Mouse (Mus musculus) heart, embryonic 14.5 days (tissue): ENCODE measurements around the gene Fos. TPM values are rescaled to one million over a fixed set of nuclear protein-coding genes. Genes with fewer than 3 reads are reported as not detected.

Experiments
- ATAC-seq: fragments of 200-750 bp; cut with Nextera tagmentation; 2 replicates; pipeline ENCODE4 v1.8.0; 2017; ENCODE audit warnings: low read depth, moderate TSS enrichment; ENCODE audit not compliant: insufficient number of reproducible peaks, insufficient read depth, low FRiP score
- H3K27ac ChIP-seq, 2 experiments: fragments of 200-500 bp in 1 of 2; fragments of 300-500 bp in 1 of 2; sonication (generic) in 1 of 2; replicated peaks in 1 of 2; 2 replicates each; pipeline ENCODE4 v1.5.1; 2012 to 2014; ENCODE audit warnings: low read depth in 2 of 2, low read length in 2 of 2, control low read depth in 1 of 2, mild to moderate bottlenecking in 1 of 2, mixed read lengths in 1 of 2; ENCODE audit not compliant: control insufficient read depth in 1 of 2, insufficient read depth in 1 of 2
- H3K27me3 ChIP-seq: fragments of 300-500 bp; sonication (generic); 2 replicates; pipeline ENCODE4 v1.6.1; 2014; ENCODE audit warnings: mild to moderate bottlenecking, low read length, control low read depth; ENCODE audit not compliant: control insufficient read depth, insufficient read depth
- H3K36me3 ChIP-seq: fragments of 300-500 bp; sonication (generic); 2 replicates; pipeline ENCODE4 v1.6.1; 2014; ENCODE audit warnings: mild to moderate bottlenecking, control low read depth, low read length, mixed read lengths; ENCODE audit not compliant: control insufficient read depth, insufficient read depth
- H3K4me1 ChIP-seq, 2 experiments: fragments of 200-500 bp in 1 of 2; fragments of 300-500 bp in 1 of 2; sonication (generic) in 1 of 2; 2 replicates each; pipeline ENCODE4 v1.6.1; 2012 to 2014; ENCODE audit warnings: low read length in 2 of 2, control low read depth in 1 of 2, mixed read lengths in 1 of 2; ENCODE audit not compliant: control insufficient read depth in 2 of 2, insufficient read depth in 2 of 2
- H3K4me2 ChIP-seq: fragments of 300-500 bp; sonication (generic); 2 replicates; pipeline ENCODE4 v1.6.1; 2014; ENCODE audit warnings: mild to moderate bottlenecking, low read length
- H3K4me3 ChIP-seq, 2 experiments: fragments of 200-500 bp in 1 of 2; fragments of 300-500 bp in 1 of 2; sonication (generic) in 1 of 2; 2 replicates each; pipeline ENCODE4 v1.5.1; 2012 to 2014; ENCODE audit warnings: low read length in 2 of 2, mild to moderate bottlenecking in 2 of 2, control low read depth in 1 of 2, low read depth in 1 of 2, moderate library complexity in 1 of 2; ENCODE audit not compliant: control insufficient read depth in 1 of 2, insufficient read depth in 1 of 2
- H3K9ac ChIP-seq: fragments of 300-500 bp; sonication (generic); 2 replicates; pipeline ENCODE4 v1.6.1; 2014; ENCODE audit warnings: mild to moderate bottlenecking, low read length
- H3K9me3 ChIP-seq: fragments of 300-500 bp; sonication (generic); 2 replicates; pipeline ENCODE4 v1.6.1; 2016; ENCODE audit warnings: low read length, control low read depth; ENCODE audit not compliant: control insufficient read depth
- WGBS: fragments of 180-500 bp; shearing (Covaris S2); extraction: QIAGEN DNeasy Blood & Tissue Kit; methylation state at CpG from one replicate; pipeline ENCODE4 v1.1.7; 2014; 5-methylcytosine and 5-hydroxymethylcytosine counted together
- polyA plus RNA-seq: library from polyadenylated mRNA; unstranded; fragments of >200 nt; fragmentation: Nextera tagmentation; extraction: Ambion mirVana; gene quantifications from 2 replicates; pipeline ENCODE4 v1.2.1, GENCODE M21; 2014

Gene Fos
- polyA plus RNA-seq, 1 experiment from 2014 or later, result 3.8 TPM

GRCm38 (mm10) chr12:85434526-85434925 lies 39.2 kb upstream of the Fos start:
- no peak for ATAC-seq
- no peaks in the 10 kb centered on the region for H3K27me3 ChIP-seq
- no peak overlapping the region for H3K4me2 ChIP-seq
- H3K9me3 ChIP-seq, result no peaks in the 10 kb centered on the region
- no peaks in the 10 kb centered on the region for H3K36me3 ChIP-seq
- H3K27ac ChIP-seq, result peak overlapping the region in 1 of 2 experiments; percentile 37; a peak in 1 of 4 replicates
- H3K9ac ChIP-seq, result no peak overlapping the region; the same call in 1 of the 2 replicates
- WGBS, result 73% methylated on average over 5 of the region's 5 CpGs
- no peak overlapping the region for H3K4me3 ChIP-seq
- peaks cover 38 to 58% of the 10 kb centered on the region in 2 experiments for H3K4me1 ChIP-seq

DNA sequence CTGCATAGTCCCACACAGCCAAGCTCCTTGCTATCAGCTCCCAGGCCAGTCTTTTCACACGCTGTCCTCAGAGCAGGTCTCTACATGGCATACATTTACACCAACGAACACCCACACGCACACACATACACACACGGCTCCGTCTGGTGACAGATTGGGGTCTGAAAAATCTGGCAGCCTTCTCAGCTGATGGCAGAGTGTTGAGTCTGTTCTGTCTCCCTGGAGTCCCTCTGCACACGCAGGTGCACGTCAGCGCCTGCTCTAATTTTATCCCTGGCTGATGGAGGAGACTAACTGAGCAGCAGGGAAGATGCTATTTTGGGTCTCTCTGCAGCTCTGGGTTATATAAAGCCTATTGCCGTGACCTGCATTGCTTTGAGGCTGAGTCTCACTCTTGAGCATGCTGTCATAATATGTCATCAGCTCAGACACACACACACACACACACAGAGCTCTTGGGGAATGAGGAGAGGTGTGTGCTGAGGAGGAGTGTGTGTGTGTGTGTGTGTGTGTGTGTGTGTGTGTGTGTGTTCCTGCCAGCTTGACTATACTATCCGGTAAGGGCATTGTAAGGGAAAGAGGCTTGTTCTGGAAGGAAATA lies 37.6 kb upstream of the Fos start:
- WGBS, result 10% methylated on average over 10 of the region's 10 CpGs
- peak overlapping the region; percentile 55 for H3K4me2 ChIP-seq
- no peaks in the 10 kb centered on the region for H3K9me3 ChIP-seq
- ATAC-seq, result peak; percentile 94
- peak overlapping the region; percentile 60 for H3K9ac ChIP-seq
- peak overlapping the region; percentile 3 to 8; a peak in 3 of 4 replicates for H3K4me3 ChIP-seq
- H3K27ac ChIP-seq, result peak overlapping the region; percentile 87 to 96
- no peaks in the 10 kb centered on the region for H3K27me3 ChIP-seq
- peaks cover 33 to 49% of the 10 kb centered on the region in 2 experiments for H3K4me1 ChIP-seq
- no peaks in the 10 kb centered on the region for H3K36me3 ChIP-seq

DNA sequence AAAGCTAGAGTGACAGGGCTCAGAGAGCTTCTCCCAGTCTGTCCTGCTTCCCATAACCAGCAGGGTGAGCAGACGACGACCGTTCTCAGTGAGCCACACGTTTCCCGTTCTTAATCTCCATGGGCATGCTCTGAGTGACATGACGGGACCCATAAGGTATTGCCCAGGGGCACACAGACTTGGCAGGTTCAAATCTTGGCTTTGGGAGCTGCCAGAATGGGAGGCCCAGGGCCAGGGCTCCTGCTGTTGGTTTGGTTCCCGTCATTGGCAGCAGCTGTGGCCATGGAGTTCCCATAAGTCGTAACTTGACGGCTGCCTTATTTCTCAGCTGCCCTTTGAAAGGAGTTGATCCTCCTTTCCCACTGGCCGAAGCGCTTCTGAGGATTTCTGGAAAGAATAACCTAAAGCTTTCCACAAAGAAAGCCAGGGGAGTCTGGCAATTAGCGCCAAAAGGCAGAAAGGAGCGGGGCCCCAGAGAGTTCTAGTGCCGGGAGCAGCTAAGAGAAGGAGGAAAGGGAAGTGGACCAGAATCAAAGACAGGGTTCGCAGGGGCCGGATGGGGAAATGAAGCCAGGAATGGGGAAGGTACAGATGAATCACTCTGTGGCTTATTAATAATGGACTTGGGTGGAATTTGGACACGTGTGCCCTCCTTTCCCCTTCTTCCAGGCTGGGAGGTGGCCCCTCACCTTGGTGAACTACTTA lies 36.4 kb upstream of the Fos start:
- Histone ChIP-seq H3K27ac (peak overlapping the region; percentile 87), H3K27me3 (no peaks in the 10 kb centered on the region), H3K4me2 (no peak overlapping the region), H3K4me1 (peaks cover 33 to 49% of the 10 kb centered on the region in 2 experiments), H3K4me3 (no peak overlapping the region), H3K9ac (no peak overlapping the region; the same call in 1 of the 2 replicates), H3K9me3 (no peaks in the 10 kb centered on the region), H3K36me3 (no peaks in the 10 kb centered on the region)
- ATAC-seq, result no peak
- WGBS, result 47% methylated on average over 17 of the region's 17 CpGs

DNA sequence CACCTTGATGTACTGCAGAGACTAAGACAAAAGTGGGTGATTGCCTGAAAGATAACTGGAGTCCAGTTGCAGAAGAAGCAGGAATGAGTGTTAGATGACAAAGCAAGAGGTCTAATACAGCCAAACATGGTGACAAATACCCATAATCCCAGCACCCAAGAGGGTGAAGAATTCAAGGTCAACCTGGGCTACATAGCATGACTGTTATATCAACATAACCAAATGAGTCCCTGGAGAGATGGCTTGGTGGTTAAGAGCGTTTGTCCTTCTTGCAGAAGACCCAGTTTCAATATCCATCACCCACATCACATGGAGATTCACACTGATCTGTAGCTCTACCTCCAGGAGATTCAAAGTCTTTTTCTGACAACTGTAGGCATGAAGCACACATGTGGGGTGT lies 30.2 kb upstream of the Fos start:
- H3K9me3 ChIP-seq, result no peaks in the 10 kb centered on the region
- 81% methylated on average over 1 of the region's 1 CpGs for WGBS
- no peaks in the 10 kb centered on the region for H3K36me3 ChIP-seq
- H3K27me3 ChIP-seq, result no peaks in the 10 kb centered on the region
- H3K27ac ChIP-seq, result no peak overlapping the region
- H3K9ac ChIP-seq, result no peak overlapping the region
- peaks cover 6 to 14% of the 10 kb centered on the region in 2 experiments for H3K4me1 ChIP-seq
- no peak overlapping the region for H3K4me3 ChIP-seq
- ATAC-seq, result no peak
- no peak overlapping the region for H3K4me2 ChIP-seq

- Histone ChIP-seq H3K4me2 (peak overlapping the region; percentile 54), H3K27me3 (no peaks in the 10 kb centered on the region), H3K36me3 (no peaks in the 10 kb centered on the region), H3K4me1 (peaks cover 6 to 14% of the 10 kb centered on the region in 2 experiments), H3K9me3 (no peaks in the 10 kb centered on the region), H3K9ac (no peak overlapping the region), H3K4me3 (no peak overlapping the region), H3K27ac (peak overlapping the region; percentile 46 to 59; a peak in 3 of 4 replicates)
- 34% methylated on average over 6 of the region's 6 CpGs for WGBS
- no peak for ATAC-seq
Measured at GRCm38 (mm10) chr12:85444646-85445045, 29.0 kb upstream of the Fos start.

DNA sequence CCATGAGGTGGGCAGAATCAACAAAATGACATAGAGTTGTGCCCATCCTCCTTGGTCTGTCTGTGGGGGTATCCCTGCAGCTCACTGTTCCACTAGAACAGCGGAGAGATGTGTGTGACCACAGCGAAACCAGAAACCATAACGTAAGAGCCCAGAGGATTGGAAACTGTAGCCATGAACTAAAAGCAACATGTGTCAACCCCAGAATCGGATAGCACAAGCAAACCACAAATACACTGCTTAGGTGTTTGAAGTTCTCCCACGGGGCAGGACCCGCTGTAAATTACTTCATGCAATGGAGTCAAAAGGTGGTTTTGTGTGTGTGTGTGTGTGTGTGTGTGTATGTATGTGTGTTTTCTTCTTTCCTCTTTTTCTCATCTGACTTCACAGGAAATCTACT lies 26.7 kb upstream of the Fos start:
- Histone ChIP-seq H3K9ac (no peak overlapping the region), H3K4me3 (no peak overlapping the region), H3K27ac (no peak overlapping the region), H3K27me3 (no peaks in the 10 kb centered on the region), H3K4me1 (peaks cover 14 to 21% of the 10 kb centered on the region in 2 experiments), H3K9me3 (no peaks in the 10 kb centered on the region), H3K36me3 (no peaks in the 10 kb centered on the region), H3K4me2 (no peak overlapping the region)
- ATAC-seq, result no peak
- WGBS, result 82% methylated on average over 6 of the region's 6 CpGs

GRCm38 (mm10) chr12:85447490-85447889 lies 26.2 kb upstream of the Fos start:
- H3K4me2 ChIP-seq, result no peak overlapping the region
- no peaks in the 10 kb centered on the region for H3K9me3 ChIP-seq
- H3K27ac ChIP-seq, result no peak overlapping the region
- WGBS, result 43% methylated on average over 4 of the region's 4 CpGs
- no peaks in the 10 kb centered on the region for H3K36me3 ChIP-seq
- no peak overlapping the region for H3K9ac ChIP-seq
- peaks cover 18 to 26% of the 10 kb centered on the region in 2 experiments for H3K4me1 ChIP-seq
- no peaks in the 10 kb centered on the region for H3K27me3 ChIP-seq
- ATAC-seq, result no peak
- no peak overlapping the region for H3K4me3 ChIP-seq
